Mouse (Mus musculus) erythroblast, adult 5-6 weeks (primary cell): ENCODE data around the gene Olfr679. TPM values are rescaled to one million over a fixed set of nuclear protein-coding genes. Genes with fewer than 3 reads are reported as not detected.
"Not testable (repeated sequence)": the region's sequence is repeated elsewhere in the genome, so short reads cannot be mapped to it uniquely, and the experiment has no call there.

ENCODE experiments used
- ATAC-seq: replicated peaks from 2 replicates; pipeline ENCODE4 v1.8.0; 2016; ENCODE audit warnings: moderate number of reproducible peaks, mild to moderate bottlenecking, moderate TSS enrichment, inconsistent platforms; ENCODE audit not compliant: poor library complexity, low FRiP score, severe bottlenecking
- total RNA-seq, 2 experiments: library from RNA; stranded (forward) in 1 of 2; stranded (reverse) in 1 of 2; fragments of 150-400 nt in 1 of 2; fragments of 200-764, 138-1000 nt in 1 of 2; gene quantifications; 2 replicates each; pipeline versions ENCODE4 v1.2.3 to v1.2.4; 2015 to 2017; ENCODE audit warnings: low replicate concordance in 2 of 2

Olfr679 gene
- not detected in 2 replicates for total RNA-seq (2015; ENCODE audit: low replicate concordance)
- not detected in 2 replicates for total RNA-seq (2017; ENCODE audit: low replicate concordance)

DNA sequence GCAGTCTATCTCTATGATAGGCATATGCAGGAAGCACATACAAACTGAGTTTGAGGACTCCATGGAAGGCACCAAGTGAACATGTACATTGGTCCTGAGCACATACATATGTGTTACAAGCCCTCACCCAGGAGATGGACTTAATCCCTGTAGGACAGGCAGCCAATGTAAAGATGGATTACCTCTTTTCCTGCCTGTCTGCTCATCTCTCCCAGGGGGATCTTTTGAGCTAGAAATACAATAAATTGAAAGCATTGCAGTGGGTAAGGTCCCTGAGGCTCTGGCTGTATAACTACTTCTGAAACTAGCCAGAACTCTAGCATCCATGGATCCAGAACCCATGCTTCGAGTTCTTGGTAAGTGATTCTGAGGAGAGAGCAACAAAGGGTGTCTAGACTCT lies at the start of gene Olfr679:
Gene Olfr679, plus strand, starts transcription at position 301 of the 400 bp plus-strand sequence.
- no peak for ATAC-seq

DNA sequence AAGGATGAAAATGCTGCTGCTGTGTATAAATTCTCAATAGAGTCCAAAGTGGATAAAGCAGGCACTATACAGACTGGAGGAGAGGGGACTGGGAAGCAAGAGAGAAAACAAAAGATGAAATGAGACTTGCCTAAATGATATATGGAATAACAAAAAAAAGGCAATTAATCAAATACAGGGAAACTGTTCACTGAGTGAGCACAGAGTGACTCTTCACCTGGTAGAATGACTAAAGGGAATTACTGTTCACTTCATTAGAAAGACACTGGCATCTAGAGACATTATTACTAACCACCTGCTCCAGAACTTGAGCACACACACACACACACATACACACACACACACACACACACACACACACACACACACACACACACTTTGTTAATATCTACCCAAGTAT lies 48.6 kb upstream of the Olfr679 start, which contains the start of gene Olfr676:
Gene Olfr676, plus strand, starts transcription at position 301 of the 400 bp plus-strand sequence.
- no peak for ATAC-seq

DNA sequence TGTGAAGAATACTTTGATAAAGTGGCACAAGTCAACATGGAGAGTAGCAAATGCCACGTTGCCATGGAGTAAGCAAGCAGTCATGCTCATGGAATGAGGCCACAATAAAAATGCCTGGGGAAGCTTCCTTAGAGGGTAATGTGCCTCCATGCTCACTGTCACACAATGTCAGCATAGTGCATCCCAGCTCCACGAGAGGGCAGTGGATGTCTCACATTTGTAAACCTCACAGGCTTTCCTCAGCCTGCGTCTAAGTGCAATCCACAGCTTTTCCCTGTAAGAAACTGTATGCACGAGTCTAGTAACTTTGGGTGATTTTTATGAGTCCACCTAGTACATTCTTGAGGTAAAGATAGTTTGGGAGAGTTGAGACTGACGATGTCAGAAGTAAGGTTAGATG lies 47.2 kb upstream of the Olfr679 start:
- not testable (repeated sequence) for ATAC-seq

DNA sequence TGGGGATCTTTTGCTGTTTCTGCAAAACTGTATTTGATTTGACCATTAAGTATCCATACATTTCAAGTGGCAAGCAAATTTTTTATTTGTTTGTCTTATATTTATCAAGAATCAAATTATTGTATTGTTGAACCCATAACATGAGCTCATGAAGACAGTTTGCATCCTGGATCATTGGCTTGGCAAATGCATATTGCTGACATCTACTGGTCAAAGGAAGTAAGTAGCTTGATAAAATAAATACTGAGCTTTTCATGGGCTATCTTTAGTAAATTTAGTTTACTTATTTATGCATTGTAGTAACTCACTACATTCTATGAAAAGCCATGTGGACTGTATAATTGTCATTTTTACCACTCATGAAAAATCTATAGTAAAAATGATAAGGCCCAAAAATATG lies 22.1 kb upstream of the Olfr679 start:
- ATAC-seq = no peak

DNA sequence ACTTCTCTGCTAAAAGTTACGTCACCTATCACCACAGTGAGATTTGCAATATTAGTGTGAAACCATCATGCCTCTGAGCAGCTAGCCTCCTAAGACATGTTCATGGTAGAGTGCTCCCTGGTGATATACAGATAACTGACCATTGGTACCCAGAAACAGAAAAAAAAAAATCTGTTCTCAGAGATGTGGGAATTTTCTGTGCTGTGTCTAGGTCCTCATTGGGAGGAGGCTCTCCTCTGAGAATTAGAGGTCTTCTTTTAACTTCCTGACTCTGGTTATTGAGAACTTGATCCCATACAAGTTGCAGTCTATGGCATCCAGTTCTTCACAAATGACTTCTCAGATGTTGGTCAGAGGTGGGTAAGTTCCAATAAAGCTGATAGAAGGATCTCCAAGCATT lies 16.8 kb upstream of the Olfr679 start, which contains the start of gene Olfr678:
Gene Olfr678, plus strand, starts transcription at position 301 of the 400 bp plus-strand sequence.
- no peak for ATAC-seq

DNA sequence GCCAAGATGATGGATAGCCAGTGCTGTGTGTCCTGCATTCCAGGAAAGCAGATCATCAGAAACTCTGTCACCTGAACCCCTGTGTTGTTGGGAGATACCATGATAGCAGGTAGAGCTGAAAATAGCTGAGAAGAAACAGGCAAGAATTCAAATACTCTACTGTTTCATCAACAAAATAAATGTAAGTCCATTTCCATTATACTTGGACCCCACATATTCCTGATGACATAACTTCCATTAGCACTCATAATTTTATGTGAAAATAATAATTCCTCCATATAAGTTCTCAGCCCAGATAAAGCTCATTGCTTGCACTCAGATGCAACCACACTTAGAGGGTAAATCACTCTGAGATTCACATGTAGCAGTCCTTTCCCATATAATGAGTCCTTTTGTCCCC lies 11.7 kb downstream of the Olfr679 start, which contains the start of gene Olfr680-ps1:
Gene Olfr680-ps1, minus strand, starts transcription at position 101 of the 400 bp plus-strand sequence.
- ATAC-seq = not testable (repeated sequence)

DNA sequence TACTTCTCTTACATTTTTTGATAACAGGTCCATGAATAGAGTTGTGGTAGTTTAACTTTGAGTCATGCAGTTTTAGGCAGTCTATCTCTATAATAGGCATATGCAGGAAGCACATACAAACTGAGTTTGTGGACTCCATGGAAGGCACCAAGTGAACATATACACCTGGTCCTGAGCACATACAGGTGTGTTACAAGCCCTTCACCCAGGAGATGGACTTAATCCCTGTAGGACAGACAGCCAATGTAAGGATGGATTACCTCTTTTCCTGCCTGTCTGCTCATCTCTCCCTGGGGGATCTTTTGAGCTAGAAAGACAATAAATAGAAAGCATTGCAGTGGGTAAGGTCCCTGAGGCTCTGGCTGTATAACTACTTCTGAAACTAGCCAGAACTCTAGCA lies 35.5 kb downstream of the Olfr679 start, which contains the start of gene Olfr681:
Gene Olfr681, plus strand, starts transcription at position 301 of the 400 bp plus-strand sequence.
- no peak for ATAC-seq

Other genes with a start within 250 kb of the Olfr679 start
- gene Usp17lb, start 238.6 kb upstream of the Olfr679 start, total RNA-seq (2015; ENCODE audit: low replicate concordance) = not detected in 2 replicates
- not detected in 2 replicates for gene Usp17lb, start 238.6 kb upstream of the Olfr679 start, total RNA-seq (2017; ENCODE audit: low replicate concordance)
- gene Usp17la, start 224.2 kb upstream of the Olfr679 start, total RNA-seq (2015; ENCODE audit: low replicate concordance) = not detected in 2 replicates
- not detected in 2 replicates for gene Usp17la, start 224.2 kb upstream of the Olfr679 start, total RNA-seq (2017; ENCODE audit: low replicate concordance)
- gene Olfr665, start 203.2 kb upstream of the Olfr679 start, total RNA-seq (2015; ENCODE audit: low replicate concordance) = not detected in 2 replicates
- gene Olfr665, start 203.2 kb upstream of the Olfr679 start, total RNA-seq (2017; ENCODE audit: low replicate concordance) = not detected in 2 replicates
- gene Olfr666, start 185.3 kb upstream of the Olfr679 start, total RNA-seq (2015; ENCODE audit: low replicate concordance) = not detected in 2 replicates
- gene Olfr666, start 185.3 kb upstream of the Olfr679 start, total RNA-seq (2017; ENCODE audit: low replicate concordance) = not detected in 2 replicates
- gene Olfr667, start 159.7 kb upstream of the Olfr679 start, total RNA-seq (2015; ENCODE audit: low replicate concordance) = not detected in 2 replicates
- not detected in 2 replicates for gene Olfr667, start 159.7 kb upstream of the Olfr679 start, total RNA-seq (2017; ENCODE audit: low replicate concordance)
- gene Olfr668, start 153.1 kb upstream of the Olfr679 start, total RNA-seq (2015; ENCODE audit: low replicate concordance) = not detected in 2 replicates
- not detected in 2 replicates for gene Olfr668, start 153.1 kb upstream of the Olfr679 start, total RNA-seq (2017; ENCODE audit: low replicate concordance)
- gene Olfr669, start 147.0 kb upstream of the Olfr679 start, total RNA-seq (2015; ENCODE audit: low replicate concordance) = not detected in 2 replicates
- gene Olfr669, start 147.0 kb upstream of the Olfr679 start, total RNA-seq (2017; ENCODE audit: low replicate concordance) = not detected in 2 replicates
- gene Olfr670, start 118.6 kb upstream of the Olfr679 start, total RNA-seq (2015; ENCODE audit: low replicate concordance) = not detected in 2 replicates
- not detected in 2 replicates for gene Olfr670, start 118.6 kb upstream of the Olfr679 start, total RNA-seq (2017; ENCODE audit: low replicate concordance)
- gene Olfr671, start 102.1 kb upstream of the Olfr679 start, total RNA-seq (2015; ENCODE audit: low replicate concordance) = not detected in 2 replicates
- gene Olfr671, start 102.1 kb upstream of the Olfr679 start, total RNA-seq (2017; ENCODE audit: low replicate concordance) = not detected in 2 replicates
- not detected in 2 replicates for gene Olfr672, start 79.2 kb upstream of the Olfr679 start, total RNA-seq (2015; ENCODE audit: low replicate concordance)
- not detected in 2 replicates for gene Olfr672, start 79.2 kb upstream of the Olfr679 start, total RNA-seq (2017; ENCODE audit: low replicate concordance)
- gene Olfr675, start 52.7 kb upstream of the Olfr679 start, total RNA-seq (2015; ENCODE audit: low replicate concordance) = not detected in 2 replicates
- not detected in 2 replicates for gene Olfr675, start 52.7 kb upstream of the Olfr679 start, total RNA-seq (2017; ENCODE audit: low replicate concordance)
- not detected in 2 replicates for gene Olfr676, start 48.5 kb upstream of the Olfr679 start, total RNA-seq (2015; ENCODE audit: low replicate concordance)
- gene Olfr676, start 48.5 kb upstream of the Olfr679 start, total RNA-seq (2017; ENCODE audit: low replicate concordance) = not detected in 2 replicates
- gene Olfr677, start 29.8 kb upstream of the Olfr679 start, total RNA-seq (2015; ENCODE audit: low replicate concordance) = not detected in 2 replicates
- gene Olfr677, start 29.8 kb upstream of the Olfr679 start, total RNA-seq (2017; ENCODE audit: low replicate concordance) = not detected in 2 replicates
- gene Olfr678, start 16.7 kb upstream of the Olfr679 start, total RNA-seq (2015; ENCODE audit: low replicate concordance) = not detected in 2 replicates
- not detected in 2 replicates for gene Olfr678, start 16.7 kb upstream of the Olfr679 start, total RNA-seq (2017; ENCODE audit: low replicate concordance)
- not detected in 2 replicates for gene Olfr680-ps1, start 11.6 kb downstream of the Olfr679 start, total RNA-seq (2015; ENCODE audit: low replicate concordance)
- not detected in 2 replicates for gene Olfr680-ps1, start 11.6 kb downstream of the Olfr679 start, total RNA-seq (2017; ENCODE audit: low replicate concordance)
- gene Olfr681, start 35.6 kb downstream of the Olfr679 start, total RNA-seq (2015; ENCODE audit: low replicate concordance) = not detected in 2 replicates
- gene Olfr681, start 35.6 kb downstream of the Olfr679 start, total RNA-seq (2017; ENCODE audit: low replicate concordance) = not detected in 2 replicates
- gene Olfr683, start 65.8 kb downstream of the Olfr679 start, total RNA-seq (2015; ENCODE audit: low replicate concordance) = not detected in 2 replicates
- gene Olfr683, start 65.8 kb downstream of the Olfr679 start, total RNA-seq (2017; ENCODE audit: low replicate concordance) = not detected in 2 replicates
- gene Olfr684, start 82.4 kb downstream of the Olfr679 start, total RNA-seq (2015; ENCODE audit: low replicate concordance) = not detected in 2 replicates
- 0.09 TPM in 1 of 2 replicates, not detected in the other for gene Olfr684, start 82.4 kb downstream of the Olfr679 start, total RNA-seq (2017; ENCODE audit: low replicate concordance)
- not detected in 2 replicates for gene Olfr685, start 104.8 kb downstream of the Olfr679 start, total RNA-seq (2015; ENCODE audit: low replicate concordance)
- gene Olfr685, start 104.8 kb downstream of the Olfr679 start, total RNA-seq (2017; ENCODE audit: low replicate concordance) = not detected in 2 replicates
- not detected in 2 replicates for gene Olfr686, start 126.3 kb downstream of the Olfr679 start, total RNA-seq (2015; ENCODE audit: low replicate concordance)
- not detected in 2 replicates for gene Olfr686, start 126.3 kb downstream of the Olfr679 start, total RNA-seq (2017; ENCODE audit: low replicate concordance)
- not detected in 2 replicates for gene Olfr688, start 206.9 kb downstream of the Olfr679 start, total RNA-seq (2015; ENCODE audit: low replicate concordance)
- gene Olfr688, start 206.9 kb downstream of the Olfr679 start, total RNA-seq (2017; ENCODE audit: low replicate concordance) = not detected in 2 replicates
- gene Olfr689, start 230.0 kb downstream of the Olfr679 start, total RNA-seq (2015; ENCODE audit: low replicate concordance) = not detected in 2 replicates
- gene Olfr689, start 230.0 kb downstream of the Olfr679 start, total RNA-seq (2017; ENCODE audit: low replicate concordance) = not detected in 2 replicates